ENCODE assay signal across 14 mouse cellular contexts in the genomic region with DNA sequence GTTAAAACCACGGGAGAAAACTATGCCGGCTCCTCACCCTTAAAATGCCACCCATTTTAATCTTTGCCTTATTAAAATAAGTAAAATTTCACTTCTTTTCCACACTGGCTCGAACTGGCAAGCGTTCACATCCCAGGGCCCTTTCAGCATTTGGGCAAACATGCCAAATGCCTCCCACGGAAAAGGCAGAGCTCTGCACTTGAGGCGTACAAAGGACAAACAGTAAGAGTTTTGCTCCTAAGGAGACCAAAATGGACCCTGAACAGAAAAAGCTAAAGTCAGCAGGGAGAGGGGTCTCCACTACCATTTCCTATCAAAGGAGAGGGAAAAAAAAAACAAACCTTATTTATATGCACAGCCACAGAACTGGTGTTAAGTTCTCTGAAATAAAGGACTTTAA.
A peak's percentile ranks its signal among the peaks of the same experiment; 100 is the strongest.
DNase-seq lines count a peak whose midpoint lies in the region; ATAC-seq lines count a peak whose summit lies in the region.
"Had no signal": no experiment of that assay in that cellular context is flagged by ENCODE, and none has a peak within 500 bp of the region (broad histone marks: within the 10 kb centered on the region; RNA-seq: fewer than 3 reads in every experiment).

No protein-coding gene starts in this region.

- H3K36me3 ChIP-seq in embryonic facial prominence, embryonic 12.5 days, result peaks cover 8% of the 10 kb centered on the region; the same call in 1 of the 2 replicates
- H3K36me3 ChIP-seq in hindbrain, embryonic 12.5 days, result peaks cover 29% of the 10 kb centered on the region
- 0 out of 2 replicates have a peak, but pooled peaks cover 4% of the 10 kb centered on the region for H3K36me3 ChIP-seq in midbrain, embryonic 15.5 days (replicated peaks)
- H3K36me3 ChIP-seq: heart, embryonic 13.5 days had no signal

- 51% methylated on average over 6 of the region's 6 CpGs for WGBS in embryonic facial prominence, embryonic 12.5 days
- WGBS in hindbrain, embryonic 12.5 days, result 67% methylated on average over 6 of the region's 6 CpGs
- WGBS in midbrain, embryonic 15.5 days, result 58% methylated on average over 6 of the region's 6 CpGs

- H3K27ac ChIP-seq in embryonic facial prominence, embryonic 12.5 days, result peak overlapping the region; percentile 77
- peak overlapping the region; percentile 81 for H3K27ac ChIP-seq in hindbrain, embryonic 12.5 days
- peak overlapping the region; percentile 48; the same call in 1 of the 2 replicates for H3K27ac ChIP-seq in midbrain, embryonic 15.5 days
- H3K27ac ChIP-seq: heart, embryonic 13.5 days; liver, embryonic 15.5 days; neural tube, embryonic 12.5 days had no signal

- H3K4me3 ChIP-seq in embryonic facial prominence, embryonic 12.5 days, result no peak overlapping the region
- no peak overlapping the region for H3K4me3 ChIP-seq in hindbrain, embryonic 12.5 days
- no peak overlapping the region for H3K4me3 ChIP-seq in midbrain, embryonic 15.5 days
- H3K4me3 ChIP-seq: heart, embryonic 13.5 days; liver, embryonic 15.5 days; neural tube, embryonic 12.5 days had no signal

- no peaks in the 10 kb centered on the region for H3K9me3 ChIP-seq in embryonic facial prominence, embryonic 12.5 days
- peaks cover 7% of the 10 kb centered on the region; the same call in 1 of the 2 replicates for H3K9me3 ChIP-seq in hindbrain, embryonic 12.5 days (replicated peaks)
- H3K9me3 ChIP-seq in midbrain, embryonic 15.5 days, result no peaks in the 10 kb centered on the region

- H3K27me3 ChIP-seq in embryonic facial prominence, embryonic 12.5 days, result no peaks in the 10 kb centered on the region
- H3K27me3 ChIP-seq in hindbrain, embryonic 12.5 days, result no peaks in the 10 kb centered on the region
- H3K27me3 ChIP-seq in midbrain, embryonic 15.5 days (replicated peaks), result no peaks in the 10 kb centered on the region
- H3K27me3 ChIP-seq: heart, embryonic 13.5 days; liver, embryonic 15.5 days; neural tube, embryonic 12.5 days had no signal

- H3K9ac ChIP-seq in embryonic facial prominence, embryonic 12.5 days, result no peak overlapping the region
- no peak overlapping the region for H3K9ac ChIP-seq in hindbrain, embryonic 12.5 days
- no peak overlapping the region for H3K9ac ChIP-seq in midbrain, embryonic 15.5 days
- H3K9ac ChIP-seq: heart, embryonic 13.5 days; liver, embryonic 15.5 days; neural tube, embryonic 12.5 days had no signal

- H3K4me1 ChIP-seq in embryonic facial prominence, embryonic 12.5 days, result peaks cover 45% of the 10 kb centered on the region
- peaks cover 43% of the 10 kb centered on the region for H3K4me1 ChIP-seq in hindbrain, embryonic 12.5 days
- peaks cover 39% of the 10 kb centered on the region for H3K4me1 ChIP-seq in midbrain, embryonic 15.5 days
- H3K4me1 ChIP-seq: liver, embryonic 15.5 days had no signal

- H3K4me2 ChIP-seq in embryonic facial prominence, embryonic 12.5 days (replicated peaks), result peak overlapping the region; percentile 27
- H3K4me2 ChIP-seq in hindbrain, embryonic 12.5 days (replicated peaks), result 0 out of 2 replicates have a peak overlapping the region, but pooled peaks have one; percentile 15
- H3K4me2 ChIP-seq in midbrain, embryonic 15.5 days, result no peak overlapping the region
- H3K4me2 ChIP-seq: heart, embryonic 13.5 days; liver, embryonic 15.5 days; neural tube, embryonic 12.5 days had no signal

- ATAC-seq in frontal cortex, adult (ENCODE audit: low TSS enrichment), result peak; percentile 55; the same call in 1 of the 2 replicates
- ATAC-seq in embryonic facial prominence, embryonic 12.5 days (ENCODE audit: insufficient number of reproducible peaks, insufficient read depth, low FRiP score, low TSS enrichment), result no peak
- ATAC-seq in hindbrain, embryonic 12.5 days (ENCODE audit: low FRiP score), result no peak
- no peak for ATAC-seq in midbrain, embryonic 15.5 days (replicated peaks)

- DNase-seq in frontal cortex, postnatal 10 days (ENCODE audit: low spot score in 2 of 2), result no peak
- no peak for DNase-seq in heart, adult 18-20 months
- DNase-seq in heart, adult 9 months (ENCODE audit: low spot score in 2 of 2), result no peak
- DNase-seq in frontal cortex, postnatal 36 days (ENCODE audit: low spot score in 2 of 2), result no peak
- DNase-seq: adrenal gland, adult 8-10 months; cerebellum, adult 8-10 months; layer of hippocampus, adult 9-11 months had no signal
